Mouse (Mus musculus) testis, adult 2 months (tissue): ENCODE results near the gene Lama2.

Experiments used
- CTCF ChIP-seq: fragments of 200-500 bp; IDR thresholded peaks from 2 replicates; pipeline ENCODE4 v1.5.1; 2012; ENCODE audit warnings: low read depth, mild to moderate bottlenecking, inconsistent platforms, low read length, moderate library complexity; ENCODE audit not compliant: control insufficient read depth, insufficient read depth, insufficient replicate concordance
- POLR2A ChIP-seq: fragments of 200-500 bp; IDR thresholded peaks from 2 replicates; pipeline ENCODE4 v1.6.1; 2012; ENCODE audit warnings: low read depth, mild to moderate bottlenecking, inconsistent platforms, low read length, moderate library complexity; ENCODE audit not compliant: control insufficient read depth

GRCm38 (mm10) chr10:27222639-27223315 is 396.8 kb downstream of the Lama2 start:
- TF ChIP-seq CTCF, result no peak
- TF ChIP-seq POLR2A, result no peak
